Mouse (Mus musculus) liver, adult 2 months (tissue): Measurements from ENCODE around the gene Commd9. TPM values are rescaled to one million over a fixed set of nuclear protein-coding genes. Genes with fewer than 3 reads are reported as not detected.
A peak's percentile ranks its signal among the peaks of the same experiment; 100 is the strongest.

Experiments
- DNase-seq: peaks from one replicate; pipeline ENCODE4 v3.0.0-alpha.2; 2011; ENCODE audit warnings: low read depth, low spot score; ENCODE audit errors: extremely low read depth
- H3K27ac ChIP-seq: fragments of 200-500 bp; replicated peaks from 2 replicates; pipeline ENCODE4 v1.5.1; 2012; ENCODE audit warnings: low read depth, mild to moderate bottlenecking, control low read depth, inconsistent platforms, low read length; ENCODE audit not compliant: insufficient read depth
- H3K27me3 ChIP-seq: fragments of 200-500 bp; 2 replicates; pipeline ENCODE4 v1.6.1; 2012; ENCODE audit warnings: mild to moderate bottlenecking, moderate library complexity, low read length, inconsistent platforms; ENCODE audit not compliant: control insufficient read depth, insufficient read depth
- H3K36me3 ChIP-seq: fragments of 200-500 bp; 2 replicates; pipeline ENCODE4 v1.6.1; 2012; ENCODE audit warnings: low read length, inconsistent platforms; ENCODE audit not compliant: control insufficient read depth, insufficient read depth
- H3K4me1 ChIP-seq: fragments of 200-500 bp; 2 replicates; pipeline ENCODE4 v1.6.1; 2011; ENCODE audit warnings: low read length; ENCODE audit not compliant: control insufficient read depth, insufficient read depth
- H3K4me3 ChIP-seq: fragments of 200-500 bp; 2 replicates; pipeline ENCODE4 v1.5.1; 2011; ENCODE audit warnings: low read depth, mild to moderate bottlenecking, control low read depth, low read length, moderate library complexity; ENCODE audit not compliant: insufficient read depth
- H3K79me2 ChIP-seq: fragments of 200-500 bp; 2 replicates; pipeline ENCODE4 v1.6.1; 2012; ENCODE audit warnings: inconsistent platforms, mild to moderate bottlenecking, low read length, moderate library complexity; ENCODE audit not compliant: control insufficient read depth, insufficient read depth
- H3K9ac ChIP-seq: fragments of 200-500 bp; 2 replicates; pipeline ENCODE4 v1.6.1; 2012; ENCODE audit warnings: low read depth, mild to moderate bottlenecking, control low read depth, inconsistent platforms, low read length
- CTCF ChIP-seq: fragments of 200-500 bp; IDR thresholded peaks from 2 replicates; pipeline ENCODE4 v1.5.1; 2011; ENCODE audit warnings: low read depth, low read length, control low read depth
- POLR2A ChIP-seq: fragments of 200-500 bp; IDR thresholded peaks from 2 replicates; pipeline ENCODE4 v1.6.1; 2011; ENCODE audit warnings: low read length, control low read depth; ENCODE audit not compliant: insufficient read depth; ENCODE audit errors: extremely low read depth
- whole genome bisulfite sequencing: fragments of 180-500 bp; shearing (Covaris S2); methylation state at CpG from one replicate; pipeline ENCODE4 v1.1.7; 2018; 5-methylcytosine and 5-hydroxymethylcytosine counted together
- polyA plus RNA-seq: library from polyadenylated mRNA; depleted of rRNA; stranded (reverse); fragments of >200 nt; gene quantifications from 2 replicates; pipeline ENCODE4 v1.2.3, GENCODE M21; 2012
- total RNA-seq: library from RNA; depleted of rRNA; stranded (reverse); fragments of >200 nt; gene quantifications from 2 replicates; pipeline ENCODE4 v1.2.3, GENCODE M21; 2014

The Commd9 gene
- total and polyA plus RNA-seq, 2 experiments: 26.6 to 44.1 TPM

DNA sequence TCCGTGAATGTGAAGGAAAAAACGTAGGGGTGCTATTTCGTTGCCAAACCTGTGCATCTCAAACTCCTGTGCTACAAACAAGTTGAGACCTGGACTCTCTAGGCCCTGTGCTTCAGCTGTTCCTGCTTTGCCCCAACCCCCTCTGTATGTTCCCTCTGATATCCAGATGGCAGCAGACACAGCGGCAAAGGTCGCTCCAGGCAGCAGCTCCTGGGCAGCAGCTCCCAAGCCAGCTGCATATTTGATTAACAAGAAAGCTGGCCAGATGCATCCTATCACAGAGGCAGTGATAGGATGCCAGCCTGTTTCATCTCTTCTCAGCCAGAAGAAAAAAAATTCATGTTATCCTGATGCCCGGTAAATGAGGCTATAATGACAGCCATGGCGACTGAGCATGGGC, 32.5 kb downstream of the Commd9 start:
- H3K4me1 ChIP-seq: peaks cover 9% of the 10 kb centered on the region
- H3K36me3 ChIP-seq: no peaks in the 10 kb centered on the region
- no peaks in the 10 kb centered on the region for H3K79me2 ChIP-seq
- 36% methylated on average over 7 of the region's 7 CpGs for WGBS
- no peak overlapping the region for H3K27ac ChIP-seq
- no peaks in the 10 kb centered on the region for H3K27me3 ChIP-seq
- H3K9ac ChIP-seq: no peak overlapping the region
- DNase-seq: peak; percentile 90
- H3K4me3 ChIP-seq: no peak overlapping the region
- TF ChIP-seq CTCF (peak; percentile 18; the same call in 1 of the 2 replicates), POLR2A (no peak)

DNA sequence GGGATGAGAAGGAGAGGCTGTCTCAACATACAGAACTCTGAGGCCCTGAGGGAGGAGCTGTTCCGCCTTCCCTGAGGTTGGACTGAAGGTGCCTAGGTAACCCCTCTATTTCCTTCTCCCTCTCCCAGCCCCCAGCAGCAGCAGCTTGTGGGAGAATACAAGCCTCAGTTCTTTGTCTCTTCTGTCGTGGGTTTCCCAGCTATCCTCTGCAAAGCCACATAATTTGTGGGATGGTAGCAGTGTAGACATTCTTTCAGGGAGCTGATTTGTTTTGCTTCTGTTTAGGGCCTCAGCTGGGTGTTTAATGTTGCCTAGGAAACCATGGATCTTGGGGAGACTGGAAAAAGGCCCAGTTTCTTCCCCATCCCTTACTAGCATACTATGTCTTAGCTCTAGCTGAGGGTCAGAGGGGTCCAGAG, 34.1 kb downstream of the Commd9 start:
- Histone ChIP-seq H3K36me3 (no peaks in the 10 kb centered on the region), H3K4me3 (no peak overlapping the region), H3K4me1 (peaks cover 9% of the 10 kb centered on the region), H3K9ac (no peak overlapping the region), H3K27me3 (no peaks in the 10 kb centered on the region), H3K79me2 (no peaks in the 10 kb centered on the region), H3K27ac (no peak overlapping the region)
- 84% methylated on average over 2 of the region's 2 CpGs for WGBS
- DNase-seq: no peak
- TF ChIP-seq POLR2A: no peak
- TF ChIP-seq CTCF: no peak

- H3K9ac ChIP-seq: no peak overlapping the region
These were observed 36.3 kb downstream of the Commd9 start for GRCm38 (mm10) chr2:101922302-101922701.

GRCm38 (mm10) chr2:101923181-101923580, 37.1 kb downstream of the Commd9 start:
- Histone ChIP-seq H3K9ac (no peak overlapping the region), H3K79me2 (no peaks in the 10 kb centered on the region), H3K36me3 (no peaks in the 10 kb centered on the region), H3K27ac (no peak overlapping the region), H3K27me3 (no peaks in the 10 kb centered on the region), H3K4me3 (no peak overlapping the region), H3K4me1 (peaks cover 9% of the 10 kb centered on the region)
- no peak for TF ChIP-seq POLR2A
- no peak for TF ChIP-seq CTCF
- DNase-seq: peak; percentile 99
- WGBS: 25% methylated on average over 4 of the region's 4 CpGs

More at GRCm38 (mm10) chr2:101922302-101922701, 36.3 kb downstream of the Commd9 start:
- TF ChIP-seq CTCF: no peak
- no peak for TF ChIP-seq POLR2A
- H3K79me2 ChIP-seq: no peaks in the 10 kb centered on the region
- H3K36me3 ChIP-seq: no peaks in the 10 kb centered on the region
- no peak for DNase-seq
- no peak overlapping the region for H3K27ac ChIP-seq
- H3K4me1 ChIP-seq: peaks cover 9% of the 10 kb centered on the region
- no peak overlapping the region for H3K4me3 ChIP-seq
- 96% methylated on average over 4 of the region's 4 CpGs for WGBS
- H3K27me3 ChIP-seq: no peaks in the 10 kb centered on the region

DNA sequence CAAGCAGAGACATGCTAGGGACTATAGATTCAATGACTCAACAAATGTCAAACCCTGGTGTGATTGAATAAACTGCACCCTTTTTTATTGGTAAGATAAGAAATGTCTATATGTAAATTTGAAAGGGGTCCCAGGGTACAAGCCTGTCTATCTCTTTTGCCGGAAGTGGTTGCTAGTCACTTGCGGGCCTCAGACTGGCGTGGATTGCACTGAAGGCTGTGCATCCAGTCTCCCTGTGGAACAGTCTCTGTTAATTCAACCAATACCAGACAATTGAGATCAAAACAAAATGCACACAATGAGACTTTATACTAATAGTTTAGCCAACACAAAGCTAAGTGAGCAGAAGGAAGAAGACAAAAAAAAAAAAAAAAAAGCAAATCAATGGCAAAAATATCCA, 39.1 kb downstream of the Commd9 start:
- H3K4me1 ChIP-seq: peaks cover 4% of the 10 kb centered on the region; the same call in 1 of the 2 replicates
- no peak for DNase-seq
- no peak overlapping the region for H3K9ac ChIP-seq
- 97% methylated on average over 3 of the region's 3 CpGs for WGBS
- TF ChIP-seq POLR2A (no peak), CTCF (no peak)
- no peak overlapping the region for H3K27ac ChIP-seq
- H3K27me3 ChIP-seq: no peaks in the 10 kb centered on the region
- H3K36me3 ChIP-seq: no peaks in the 10 kb centered on the region
- no peak overlapping the region for H3K4me3 ChIP-seq
- no peaks in the 10 kb centered on the region for H3K79me2 ChIP-seq

GRCm38 (mm10) chr2:101925591-101926188, 39.6 kb downstream of the Commd9 start:
- DNase-seq: no peak
- Histone ChIP-seq H3K36me3 (no peaks in the 10 kb centered on the region), H3K27me3 (no peaks in the 10 kb centered on the region), H3K9ac (no peak overlapping the region), H3K4me1 (peaks cover 4% of the 10 kb centered on the region; the same call in 1 of the 2 replicates), H3K79me2 (no peaks in the 10 kb centered on the region), H3K27ac (no peak overlapping the region), H3K4me3 (no peak overlapping the region)
- no peak for TF ChIP-seq POLR2A
- no peak for TF ChIP-seq CTCF
- 91% methylated on average over 12 of the region's 12 CpGs for WGBS
